Mouse (Mus musculus) central nervous system, embryonic 11.5 days (tissue): ENCODE results near the gene Aamp. TPM values are rescaled to one million over a fixed set of nuclear protein-coding genes. Genes with fewer than 3 reads are reported as not detected.

Experiments
- polyA plus RNA-seq: library from polyadenylated mRNA; depleted of rRNA; stranded (reverse); fragments of >200 nt; gene quantifications from 2 replicates; pipeline ENCODE4 v1.2.3, GENCODE M21; 2012; rRNA removed

Aamp gene
- 157 and 243 TPM in 2 replicates for polyA plus RNA-seq

GRCm38 (mm10) chr1:74284543-74285160 lies at the start of gene Aamp, which contains the start of gene Pnkd:
TSS of gene Aamp (minus strand) at chr1:74284738.
TSS of gene Pnkd (plus strand) at chr1:74284930.

GRCm38 (mm10) chr1:74305522-74305921 lies 21.0 kb upstream of the Aamp start, which contains the start of gene Tmbim1:
TSS of gene Tmbim1 (minus strand) at chr1:74305622.

GRCm38 (mm10) chr1:74278538-74278937 lies 6.0 kb downstream of the Aamp start, which contains the start of gene Gpbar1:
TSS of gene Gpbar1 (plus strand) at chr1:74278550.

GRCm38 (mm10) chr1:74235938-74236589 lies 48.5 kb downstream of the Aamp start, which contains the start of gene Arpc2:
TSS of gene Arpc2 (plus strand) at chr1:74236084.

Other genes starting within 250 kb of the Aamp start
- 9.6 and 16.1 TPM in 2 replicates for gene Tns1, start 160.3 kb downstream of the Aamp start, polyA plus RNA-seq
- 0.81 and 0.89 TPM in 2 replicates for gene Rufy4, start 159.2 kb downstream of the Aamp start, polyA plus RNA-seq
- 0.06 and 0.10 TPM in 2 replicates for gene Cxcr2, start 130.7 kb downstream of the Aamp start, polyA plus RNA-seq
- not detected in 2 replicates for gene Cxcr1, start 90.1 kb downstream of the Aamp start, polyA plus RNA-seq
- gene Arpc2, start 48.7 kb downstream of the Aamp start, polyA plus RNA-seq: 132 and 211 TPM in 2 replicates
- 0.19 and 0.40 TPM in 2 replicates for gene Gpbar1, start 6.2 kb downstream of the Aamp start, polyA plus RNA-seq
- 43.6 and 50.9 TPM in 2 replicates for gene Pnkd, start 192 bp upstream of the Aamp start, polyA plus RNA-seq
- 2.8 and 7.5 TPM in 2 replicates for gene Tmbim1, start 20.9 kb upstream of the Aamp start, polyA plus RNA-seq
- 0.85 and 1.5 TPM in 2 replicates for gene Catip, start 77.4 kb upstream of the Aamp start, polyA plus RNA-seq
- 2.4 and 3.0 TPM in 2 replicates for gene Slc11a1, start 90.5 kb upstream of the Aamp start, polyA plus RNA-seq
- gene Ctdsp1, start 106.8 kb upstream of the Aamp start, polyA plus RNA-seq: 45.6 and 69.4 TPM in 2 replicates
- 0.14 and 0.15 TPM in 2 replicates for gene Vil1, start 124.6 kb upstream of the Aamp start, polyA plus RNA-seq
- gene Cnot9, start 221.3 kb upstream of the Aamp start, polyA plus RNA-seq: 54.9 and 74.0 TPM in 2 replicates